Mouse (Mus musculus) spleen, embryonic (tissue): ENCODE measurements at regions not wholly inside any gene's neighbourhood (a gene's known extent, or its start where the extent isn't known, plus 50 kb on each side); places are given as distances from the start of the nearest gene placed in this dataset.

ENCODE experiments used
- CTCF ChIA-PET: fragments of 350-600 bp; sonication (Branson Sonifier 250); formaldehyde crosslinking; loops from one replicate; lab custom pipeline; 2022; lab: Charles Lee

- CTCF ChIA-PET, result no interaction called here
Measured at GRCm38 (mm10) chr8:92302694-92303093, 54.7 kb upstream of the Irx5 start.

- CTCF ChIA-PET, result interaction anchor here (0.6 kb wide), 1 partner anchor 127 kb away, joined by 6 read pairs; no protein-coding TSS in a partner anchor
Measured at GRCm38 (mm10) chr8:92301029-92301428, 56.4 kb upstream of the Irx5 start.

- CTCF ChIA-PET, result no interaction called here
Measured at GRCm38 (mm10) chr8:92286841-92287811, 70.3 kb upstream of the Irx5 start.

- CTCF ChIA-PET, result no interaction called here
Measured at GRCm38 (mm10) chr8:92275755-92276154, 81.7 kb upstream of the Irx5 start.

- CTCF ChIA-PET, result no interaction called here
Measured at GRCm38 (mm10) chr8:92272726-92273125, 84.7 kb upstream of the Irx5 start.

GRCm38 (mm10) chr8:92272073-92272472 is 85.4 kb upstream of the Irx5 start:
- CTCF ChIA-PET, result no interaction called here

GRCm38 (mm10) chr8:92270636-92271035 is 86.8 kb upstream of the Irx5 start:
- CTCF ChIA-PET, result no interaction called here

GRCm38 (mm10) chr8:92267415-92267814 is 90.0 kb upstream of the Irx5 start:
- CTCF ChIA-PET, result no interaction called here

- CTCF ChIA-PET, result no interaction called here
Measured at GRCm38 (mm10) chr8:92260056-92260455, 97.4 kb upstream of the Irx5 start.

- CTCF ChIA-PET, result no interaction called here
Measured at GRCm38 (mm10) chr8:92258258-92258657, 99.2 kb upstream of the Irx5 start.

- CTCF ChIA-PET, result no interaction called here
Measured at GRCm38 (mm10) chr8:92252597-92253375, 104.6 kb upstream of the Irx5 start.

GRCm38 (mm10) chr8:92246301-92246700 is 111.1 kb upstream of the Irx5 start:
- CTCF ChIA-PET, result no interaction called here

GRCm38 (mm10) chr8:92240686-92241275 is 116.6 kb upstream of the Irx5 start:
- CTCF ChIA-PET, result no interaction called here

- CTCF ChIA-PET, result no interaction called here
Measured at GRCm38 (mm10) chr8:92231326-92232225, 125.8 kb upstream of the Irx5 start.

- CTCF ChIA-PET, result no interaction called here
Measured at GRCm38 (mm10) chr8:92229526-92229925, 127.9 kb upstream of the Irx5 start.

- CTCF ChIA-PET, result no interaction called here
Measured at GRCm38 (mm10) chr8:92224929-92225328, 132.5 kb upstream of the Irx5 start.

- CTCF ChIA-PET, result no interaction called here
Measured at GRCm38 (mm10) chr8:92222992-92223391, 134.4 kb upstream of the Irx5 start.

- CTCF ChIA-PET, result no interaction called here
Measured at GRCm38 (mm10) chr8:92219181-92219890, 138.1 kb upstream of the Irx5 start.

- CTCF ChIA-PET, result interaction anchor here (0.7 kb wide), 1 partner anchor 39 kb away, joined by 5 read pairs; no protein-coding TSS in a partner anchor
Measured at GRCm38 (mm10) chr8:92217521-92217920, 139.9 kb upstream of the Irx5 start.

GRCm38 (mm10) chr8:92216176-92216575 is 141.2 kb upstream of the Irx5 start:
- CTCF ChIA-PET, result no interaction called here
